Mouse (Mus musculus) embryonic facial prominence, embryonic 11.5 days (tissue): ENCODE data around the gene Hvcn1. TPM values are rescaled to one million over a fixed set of nuclear protein-coding genes. Genes with fewer than 3 reads are reported as not detected.

Experiments used
- ATAC-seq: fragments of 200-750 bp; cut with Nextera tagmentation; replicated peaks from 2 replicates; pipeline ENCODE4 v1.8.0; 2017; ENCODE audit warnings: low read depth; ENCODE audit not compliant: insufficient number of reproducible peaks, low FRiP score, low TSS enrichment
- DNase-seq: peaks from one replicate; pipeline ENCODE4 v3.0.0-alpha.2; 2015; ENCODE audit warnings: low spot score
- H3K27ac ChIP-seq: fragments of 300-500 bp; sonication (generic); replicated peaks from 2 replicates; pipeline ENCODE4 v1.5.1; 2014; ENCODE audit warnings: mild to moderate bottlenecking, low read depth, low read length, control low read depth
- H3K27me3 ChIP-seq: fragments of 300-500 bp; sonication (generic); 2 replicates; pipeline ENCODE4 v1.6.1; 2014; ENCODE audit warnings: mild to moderate bottlenecking, low read length, moderate library complexity, mixed read lengths; ENCODE audit not compliant: control insufficient read depth, insufficient read depth
- H3K36me3 ChIP-seq: fragments of 300-500 bp; sonication (generic); replicated peaks from 2 replicates; pipeline ENCODE4 v1.6.1; 2014; ENCODE audit warnings: low read depth, mild to moderate bottlenecking, low read length, moderate library complexity, mixed read lengths; ENCODE audit not compliant: control insufficient read depth, insufficient read depth
- H3K4me1 ChIP-seq: fragments of 300-500 bp; sonication (generic); 2 replicates; pipeline ENCODE4 v1.6.1; 2014; ENCODE audit warnings: low read length, mixed read lengths; ENCODE audit not compliant: control insufficient read depth, insufficient read depth
- H3K4me2 ChIP-seq: fragments of 300-500 bp; sonication (generic); 2 replicates; pipeline ENCODE4 v1.6.1; 2014; ENCODE audit warnings: low read depth, mild to moderate bottlenecking, control low read depth, low read length, moderate library complexity
- H3K4me3 ChIP-seq: fragments of 300-500 bp; sonication (generic); 2 replicates; pipeline ENCODE4 v1.5.1; 2014; ENCODE audit warnings: low read depth, low read length, control low read depth
- H3K9ac ChIP-seq: fragments of 300-500 bp; sonication (generic); replicated peaks from 2 replicates; pipeline ENCODE4 v1.6.1; 2014; ENCODE audit warnings: mild to moderate bottlenecking, control low read depth, low read length
- H3K9me3 ChIP-seq: fragments of 300-500 bp; sonication (generic); replicated peaks from 2 replicates; pipeline ENCODE4 v1.6.1; 2016; ENCODE audit warnings: mild to moderate bottlenecking, low read length, inconsistent platforms, mixed read lengths; ENCODE audit not compliant: control insufficient read depth
- WGBS: fragments of 180-500 bp; shearing (Covaris S2); extraction: QIAGEN DNeasy Blood & Tissue Kit; methylation state at CpG from one replicate; pipeline ENCODE4 v1.1.7; 2014; 5-methylcytosine and 5-hydroxymethylcytosine counted together
- polyA plus RNA-seq: library from polyadenylated mRNA; unstranded; fragments of >200 nt; fragmentation: Nextera tagmentation; extraction: Ambion mirVana; gene quantifications from 2 replicates; pipeline ENCODE4 v1.2.1, GENCODE M21; 2014

The Hvcn1 gene
- polyA plus RNA-seq, 1 experiment from 2014 or later: 10.8 TPM

GRCm38 (mm10) chr5:122283828-122284182, 77.2 kb downstream of the Hvcn1 start:
- no peaks in the 10 kb centered on the region for H3K4me1 ChIP-seq
- H3K27ac ChIP-seq: no peak overlapping the region
- no peaks in the 10 kb centered on the region for H3K27me3 ChIP-seq
- peak overlapping the region; percentile 98 for H3K4me2 ChIP-seq
- H3K36me3 ChIP-seq: no peaks in the 10 kb centered on the region
- no peak overlapping the region; the same call in 1 of the 2 replicates for H3K4me3 ChIP-seq
- no peak overlapping the region for H3K9ac ChIP-seq
- no peaks in the 10 kb centered on the region for H3K9me3 ChIP-seq
- 26% methylated on average over 2 of the region's 2 CpGs for WGBS
- ATAC-seq (0 out of 2 replicates have a peak, but pooled peaks have one; percentile 24), DNase-seq (no peak)

- Histone ChIP-seq H3K27ac (peak within 1 kb of the TSS; percentile 65), H3K9me3 (no peaks in the 10 kb centered on the region), H3K4me3 (peak within 1 kb of the TSS; percentile 99), H3K4me2 (peak within 1 kb of the TSS; percentile 98), H3K27me3 (no peaks in the 10 kb centered on the region), H3K36me3 (no peaks in the 10 kb centered on the region), H3K4me1 (no peaks in the 10 kb centered on the region), H3K9ac (peak within 1 kb of the TSS; percentile 86)
- DNase-seq (peak; percentile 95), ATAC-seq (peak; percentile 83)
- under 1% methylated on average over 73 of the region's 114 CpGs for WGBS
Observed at GRCm38 (mm10) chr5:122284183-122285028, 77.8 kb downstream of the Hvcn1 start, which contains the start of gene Pptc7. Gene Pptc7 (plus strand): TSS chr5:122284365.

- Histone ChIP-seq H3K9me3 (no peaks in the 10 kb centered on the region), H3K4me3 (peak overlapping the region; percentile 99), H3K36me3 (no peaks in the 10 kb centered on the region), H3K4me2 (peak overlapping the region; percentile 98), H3K9ac (peak overlapping the region; percentile 86), H3K27ac (no peak overlapping the region), H3K27me3 (no peaks in the 10 kb centered on the region), H3K4me1 (no peaks in the 10 kb centered on the region)
- 1% methylated on average over 33 of the region's 34 CpGs for WGBS
- DNase-seq (peak; percentile 31), ATAC-seq (peak; percentile 14; the same call in 1 of the 2 replicates)
Observed at GRCm38 (mm10) chr5:122285029-122285766, 78.6 kb downstream of the Hvcn1 start.

GRCm38 (mm10) chr5:122285767-122286150, 79.2 kb downstream of the Hvcn1 start:
- Histone ChIP-seq H3K4me1 (no peaks in the 10 kb centered on the region), H3K27ac (no peak overlapping the region), H3K27me3 (no peaks in the 10 kb centered on the region), H3K4me2 (peak overlapping the region; percentile 98; the same call in 1 of the 2 replicates), H3K4me3 (peak overlapping the region; percentile 99), H3K9me3 (no peaks in the 10 kb centered on the region), H3K36me3 (no peaks in the 10 kb centered on the region), H3K9ac (peak overlapping the region; percentile 86)
- DNase-seq (no peak), ATAC-seq (no peak)
- WGBS: 64% methylated on average over 7 of the region's 7 CpGs

- Histone ChIP-seq H3K36me3 (no peaks in the 10 kb centered on the region), H3K9ac (no peak overlapping the region), H3K9me3 (no peaks in the 10 kb centered on the region), H3K4me1 (no peaks in the 10 kb centered on the region), H3K4me3 (no peak overlapping the region), H3K27me3 (no peaks in the 10 kb centered on the region), H3K4me2 (no peak overlapping the region), H3K27ac (no peak overlapping the region)
- no peak for DNase-seq
- WGBS: 88% methylated on average over 10 of the region's 10 CpGs
- ATAC-seq: no peak
Observed at GRCm38 (mm10) chr5:122286191-122286590, 79.6 kb downstream of the Hvcn1 start.

- Histone ChIP-seq H3K4me3 (no peak overlapping the region), H3K4me2 (no peak overlapping the region), H3K9me3 (no peaks in the 10 kb centered on the region), H3K27me3 (no peaks in the 10 kb centered on the region), H3K27ac (no peak overlapping the region), H3K36me3 (no peaks in the 10 kb centered on the region), H3K9ac (no peak overlapping the region), H3K4me1 (no peaks in the 10 kb centered on the region)
- DNase-seq: no peak
- ATAC-seq: no peak
- WGBS: 93% methylated on average over 4 of the region's 4 CpGs
Observed at GRCm38 (mm10) chr5:122287026-122287425, 80.4 kb downstream of the Hvcn1 start.

- 90% methylated on average over 4 of the region's 4 CpGs for WGBS
- Histone ChIP-seq H3K36me3 (no peaks in the 10 kb centered on the region), H3K9ac (no peak overlapping the region), H3K9me3 (no peaks in the 10 kb centered on the region), H3K4me1 (no peaks in the 10 kb centered on the region), H3K27ac (no peak overlapping the region), H3K4me2 (no peak overlapping the region), H3K27me3 (no peaks in the 10 kb centered on the region), H3K4me3 (no peak overlapping the region)
- DNase-seq (no peak), ATAC-seq (no peak)
Observed at GRCm38 (mm10) chr5:122288147-122288811, 81.7 kb downstream of the Hvcn1 start.
